Mouse (Mus musculus) Muller cell, postnatal 12 days (primary cell): ENCODE results near the gene Itgb1.

Experiments used
- DNase-seq: peaks from one replicate; pipeline ENCODE4 v3.0.0-alpha.2; 2015; ENCODE audit errors: inconsistent ontology term

The Itgb1 gene

DNA sequence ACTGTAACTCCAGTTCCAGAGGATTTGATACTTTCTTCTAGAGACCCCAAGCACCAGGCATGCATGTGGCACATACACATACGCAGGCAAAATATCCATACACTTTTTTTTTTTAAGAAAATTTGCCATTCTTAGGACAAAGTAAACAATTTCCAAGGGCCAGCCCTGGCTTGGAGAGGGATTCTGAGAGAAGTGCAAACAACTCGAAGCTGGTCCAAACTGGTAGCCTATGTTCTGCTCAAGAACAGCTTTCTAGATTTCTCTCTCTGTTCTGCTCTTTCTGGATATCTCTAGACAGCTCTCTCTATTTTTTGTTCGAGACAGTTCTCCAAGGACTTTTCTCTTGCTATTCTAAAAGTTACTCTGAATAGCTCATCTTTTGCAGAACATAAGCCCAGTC lies 3.5 kb upstream of the Itgb1 start:
- no peak for DNase-seq

GRCm38 (mm10) chr8:128684609-128685506 lies 596 bp upstream of the Itgb1 start:
- no peak for DNase-seq

GRCm38 (mm10) chr8:128686429-128686990 lies 1.1 kb downstream of the Itgb1 start:
- DNase-seq: no peak

DNA sequence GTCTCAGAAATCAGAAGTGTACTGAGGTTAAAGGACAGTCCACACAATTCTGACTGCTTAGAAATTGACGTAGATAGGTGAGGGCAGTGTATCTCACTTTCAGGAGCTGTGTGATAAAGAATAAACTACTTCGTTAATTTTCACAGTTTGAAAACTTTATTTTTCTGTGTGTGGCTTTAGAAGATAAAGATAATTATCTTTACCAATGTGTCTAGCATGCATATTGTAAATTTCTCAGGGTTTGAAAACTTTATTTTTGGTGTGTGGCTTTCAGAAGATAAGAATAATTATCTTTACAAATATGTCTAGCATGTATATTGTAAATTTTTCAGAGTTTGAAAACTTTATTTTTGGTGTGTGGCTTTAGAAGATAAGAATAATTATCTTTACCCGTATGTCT lies 3.2 kb downstream of the Itgb1 start:
- DNase-seq: no peak

GRCm38 (mm10) chr8:128690056-128690455 lies 4.6 kb downstream of the Itgb1 start:
- no peak for DNase-seq

DNA sequence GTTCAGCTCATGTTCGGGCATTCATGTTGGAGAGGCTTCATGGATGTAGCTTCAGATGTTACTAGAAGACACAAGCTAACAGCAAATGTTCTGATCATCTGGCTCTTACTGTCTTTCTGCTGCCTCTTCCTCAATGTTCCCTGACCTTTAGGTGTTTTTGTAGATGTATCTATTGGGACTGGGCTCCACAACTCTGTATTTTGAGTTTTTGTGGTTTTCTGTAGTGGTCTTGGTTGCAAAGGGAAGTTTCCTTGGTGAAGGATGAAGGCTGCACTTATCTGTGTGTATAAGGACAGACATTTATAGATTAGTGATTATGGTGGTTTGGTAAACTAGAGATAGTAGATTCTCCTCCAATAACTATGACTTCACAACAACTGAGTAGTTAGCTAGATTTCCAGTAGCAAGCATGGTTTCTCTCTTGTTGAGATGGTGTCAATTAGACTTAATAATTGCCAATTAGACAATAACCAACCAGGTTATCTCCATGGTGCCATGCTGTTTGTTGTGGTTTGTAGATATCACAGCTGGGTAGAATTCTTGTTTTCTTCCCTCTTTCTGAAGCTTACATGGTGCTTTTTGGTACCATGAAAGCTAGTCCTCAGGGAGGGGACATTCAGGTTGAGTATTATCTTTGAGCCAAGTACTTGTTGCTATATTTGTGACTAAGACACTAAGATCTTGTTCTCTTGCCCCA lies 11.4 kb downstream of the Itgb1 start:
- DNase-seq: no peak

GRCm38 (mm10) chr8:128697945-128698344 lies 12.5 kb downstream of the Itgb1 start:
- DNase-seq: no peak

DNA sequence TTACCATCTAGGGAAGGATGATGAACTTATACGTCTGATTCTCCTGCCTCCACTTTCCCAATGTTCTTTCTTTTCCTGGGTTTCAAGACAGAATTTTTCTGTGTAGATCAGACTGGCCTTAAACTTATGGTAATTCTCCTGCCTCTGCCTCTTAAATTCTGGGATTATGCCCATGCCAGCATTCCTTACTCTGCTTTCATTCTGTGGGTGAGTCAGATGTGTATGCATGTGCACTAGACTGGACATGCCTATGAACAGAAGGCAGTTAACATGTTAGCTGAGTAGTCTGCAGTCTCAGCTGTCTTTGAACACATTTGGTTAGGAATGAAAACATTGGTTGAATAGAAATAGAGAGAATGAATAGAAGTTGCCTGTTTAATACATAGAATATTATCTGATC lies 18.9 kb downstream of the Itgb1 start:
- DNase-seq: peak; percentile 54

DNA sequence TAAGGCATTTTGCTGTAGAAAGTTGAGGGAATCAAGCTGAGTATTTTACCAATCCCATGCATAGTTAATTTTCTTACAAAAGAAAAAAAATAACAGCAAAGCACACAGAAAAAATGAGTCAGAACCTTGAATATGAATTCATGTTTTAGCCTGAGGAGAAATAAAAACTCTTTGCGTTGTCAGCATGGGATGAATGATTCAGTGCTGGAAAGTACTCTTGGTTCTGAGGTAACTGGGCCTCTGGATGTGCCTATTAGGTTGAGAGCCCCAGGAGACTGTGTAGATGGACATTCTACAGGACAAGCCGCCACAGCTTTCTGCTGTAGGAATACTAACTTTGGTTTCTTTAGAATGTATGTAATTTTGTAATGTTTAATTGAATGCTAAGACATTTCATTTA lies 19.4 kb downstream of the Itgb1 start:
- no peak for DNase-seq

- DNase-seq: peak; percentile 57
Measured at GRCm38 (mm10) chr8:128709261-128709660, 23.8 kb downstream of the Itgb1 start.

DNA sequence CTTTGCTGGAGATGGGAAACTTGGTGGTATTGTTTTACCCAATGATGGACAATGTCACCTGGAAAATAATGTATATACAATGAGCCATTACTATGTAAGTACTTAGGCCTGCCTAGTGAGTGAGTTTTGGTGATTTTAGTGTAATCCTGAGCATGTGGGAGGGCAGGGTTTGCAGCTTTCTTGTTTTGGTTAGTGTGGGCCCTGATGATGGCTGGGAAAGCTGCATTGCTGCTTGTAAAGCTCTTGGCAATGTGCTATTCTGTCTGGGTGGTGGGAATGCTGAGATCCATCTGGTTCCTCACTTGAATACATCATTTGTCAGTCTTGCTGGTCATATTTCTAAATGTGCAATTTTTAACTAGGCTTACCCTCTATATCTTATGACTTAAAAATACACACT lies 30.7 kb downstream of the Itgb1 start:
- DNase-seq: no peak

- DNase-seq: peak; percentile 51
Measured at GRCm38 (mm10) chr8:128724819-128725218, 39.4 kb downstream of the Itgb1 start.

GRCm38 (mm10) chr8:128727213-128727612 lies 41.8 kb downstream of the Itgb1 start:
- DNase-seq: no peak

DNA sequence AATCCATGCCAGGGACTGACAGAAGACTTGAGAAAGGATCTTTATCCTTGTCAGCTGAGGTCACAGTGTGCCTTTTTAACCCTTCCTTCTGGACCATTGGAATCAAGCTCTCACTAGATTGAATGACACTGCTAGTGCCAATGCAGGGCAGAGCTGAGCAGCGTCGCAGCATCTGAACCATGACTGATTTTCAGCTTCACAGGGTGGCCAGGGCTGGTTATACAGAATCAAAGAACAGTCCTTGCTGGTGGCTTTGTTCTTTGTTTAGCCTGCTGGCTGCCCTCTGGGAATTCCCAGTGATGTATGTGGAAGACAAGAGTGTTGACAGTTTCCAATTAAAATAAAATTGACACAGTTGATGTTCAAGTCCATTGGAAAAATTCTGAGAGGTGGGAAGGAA lies 46.8 kb downstream of the Itgb1 start:
- no peak for DNase-seq

DNA sequence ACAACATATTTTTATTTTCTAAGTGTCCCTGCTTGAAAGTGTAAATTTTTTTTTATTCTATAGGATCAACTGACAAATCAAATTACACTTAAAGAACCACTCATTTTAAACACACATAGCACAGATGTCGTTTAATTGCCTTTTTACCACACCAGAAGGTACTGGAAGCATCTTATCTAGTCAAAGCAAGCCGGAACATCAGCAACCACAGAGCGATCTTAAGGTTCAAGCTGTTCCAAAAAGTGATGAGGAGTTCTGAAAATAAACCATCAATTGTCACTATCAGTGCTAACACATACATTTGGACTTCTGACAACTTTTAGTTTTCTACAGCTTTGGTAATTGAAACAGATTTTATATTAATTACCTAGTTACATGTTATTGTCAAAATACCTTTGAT lies 48.7 kb downstream of the Itgb1 start:
- no peak for DNase-seq

- DNase-seq: no peak
Measured at GRCm38 (mm10) chr8:128735692-128736091, 50.2 kb downstream of the Itgb1 start.
